Mouse (Mus musculus) hindlimb bud, embryonic 11.5 days (tissue): ENCODE measurements around the gene Tmem89.

ENCODE experiments used
- DNase-seq: peaks from one replicate; pipeline ENCODE4 v3.0.0-alpha.2; 2012; ENCODE audit warnings: low read depth, low spot score; ENCODE audit errors: extremely low spot score

Gene Tmem89

GRCm38 (mm10) chr9:108914491-108914890 is at the start of gene Tmem89:
Gene Tmem89 (plus strand): TSS chr9:108914619.
- DNase-seq = no peak

DNA sequence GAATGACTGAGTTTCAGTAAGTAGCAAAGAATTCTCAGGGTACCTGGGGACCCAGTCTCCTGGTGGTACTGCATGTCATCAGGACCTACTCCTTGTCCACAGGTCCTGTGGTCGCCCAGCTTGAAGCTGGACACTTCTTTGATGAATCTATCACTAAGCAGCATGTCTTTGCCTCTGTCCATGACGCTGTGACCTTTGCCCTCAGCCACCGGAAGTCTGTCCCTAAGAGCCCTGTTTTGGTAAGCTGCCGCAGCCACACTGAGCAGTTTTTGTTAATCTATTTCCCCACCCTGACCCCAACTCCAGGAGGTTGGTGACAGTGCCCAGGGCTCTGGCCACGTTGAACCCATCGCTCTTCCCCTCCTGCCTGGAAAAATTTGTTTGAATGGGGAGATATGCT is 2.1 kb upstream of the Tmem89 start:
- no peak for DNase-seq

- DNase-seq = no peak
Observed at GRCm38 (mm10) chr9:108913161-108913560, 1.3 kb upstream of the Tmem89 start.

DNA sequence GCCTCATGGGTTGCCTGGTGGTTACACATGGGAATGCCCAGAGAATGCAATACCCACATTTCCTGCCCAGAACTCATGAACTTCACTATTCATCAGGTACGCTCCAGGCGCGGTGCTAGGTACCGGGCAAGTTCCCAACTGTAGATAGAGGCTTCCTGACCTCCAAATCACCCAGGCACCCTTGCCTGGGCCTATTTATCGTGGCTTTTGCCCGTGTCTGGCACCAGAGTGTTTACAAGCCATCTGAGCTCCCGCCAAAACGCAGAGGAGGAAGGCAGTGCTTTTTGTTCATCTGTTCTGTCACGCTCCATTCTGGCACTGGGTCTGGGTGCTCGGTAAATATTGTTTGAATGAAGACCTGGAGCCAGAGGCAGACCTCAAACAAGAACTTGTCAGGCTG is 798 bp upstream of the Tmem89 start:
- no peak for DNase-seq

- no peak for DNase-seq
Observed at GRCm38 (mm10) chr9:108925897-108926296, 11.5 kb downstream of the Tmem89 start.

GRCm38 (mm10) chr9:108928424-108928823 is 14.0 kb downstream of the Tmem89 start:
- DNase-seq = no peak

DNA sequence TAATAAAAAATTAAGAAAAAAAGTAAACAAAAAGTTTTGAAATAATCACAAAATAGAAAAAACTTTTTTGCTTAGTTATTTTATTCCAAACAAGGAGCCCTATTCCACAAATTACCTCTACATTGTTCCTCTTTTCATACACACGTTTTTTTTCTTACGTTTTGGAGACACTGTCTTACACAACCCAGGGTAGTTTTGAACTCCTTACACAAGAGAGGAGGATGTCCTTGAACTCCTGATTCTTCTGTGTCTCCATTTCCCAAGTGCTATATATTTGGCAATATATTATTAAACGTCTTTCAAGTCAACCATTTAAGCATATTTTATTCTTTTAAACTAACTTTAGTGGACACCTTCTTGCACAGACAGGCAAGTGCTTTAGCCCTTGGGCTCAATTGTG is 21.6 kb downstream of the Tmem89 start:
- DNase-seq = no peak

DNA sequence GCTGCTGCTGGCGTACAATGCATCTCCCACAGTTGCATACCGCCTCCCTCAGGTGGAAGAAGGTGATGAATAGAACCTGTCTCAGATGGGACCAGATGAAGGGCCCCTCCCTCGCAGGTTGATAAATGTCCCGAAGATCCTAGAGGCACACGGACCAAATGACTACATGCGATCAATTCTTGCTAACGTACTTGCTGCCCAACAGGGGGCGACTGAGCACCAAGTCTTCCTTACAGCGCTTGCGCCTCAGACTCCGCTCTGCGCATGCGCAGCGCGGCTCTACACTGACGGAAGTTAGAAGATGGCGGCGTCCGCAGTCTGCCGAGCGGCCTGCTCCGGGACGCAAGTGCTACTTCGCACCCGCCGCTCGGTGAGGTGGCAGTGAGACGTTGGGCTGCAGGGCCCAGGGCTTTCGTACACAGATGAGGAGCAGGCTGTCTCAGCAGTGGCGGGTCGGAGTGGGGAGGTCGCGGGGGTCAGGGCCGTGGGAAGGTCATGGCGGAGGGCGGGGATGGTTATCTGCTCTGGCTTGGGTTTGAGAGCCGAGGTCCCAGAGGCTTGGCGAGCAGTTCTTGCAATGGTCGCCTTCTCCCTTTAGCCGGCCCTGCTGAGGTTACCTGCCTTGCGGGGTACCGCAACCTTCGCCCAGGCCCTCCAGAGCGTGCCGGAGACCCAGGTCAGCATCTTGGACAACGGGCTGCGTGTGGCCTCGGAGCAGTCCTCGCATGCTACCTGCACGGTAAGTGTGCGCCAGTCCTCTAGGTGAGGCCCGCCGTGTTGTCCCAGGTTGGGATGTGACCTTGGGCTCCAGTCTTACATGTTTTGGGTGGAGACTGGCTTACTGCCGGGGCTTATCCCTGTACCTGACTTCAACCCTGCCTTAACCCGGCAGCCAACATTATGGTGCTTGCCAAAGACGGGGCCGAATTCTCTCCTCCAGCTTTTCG is 22.3 kb downstream of the Tmem89 start, which contains the start of gene Uqcrc1:
TSS of gene Uqcrc1 (plus strand) at position 216 of the 947 bp plus-strand sequence.
- peak; percentile 100 for DNase-seq

- DNase-seq = no peak
Observed at GRCm38 (mm10) chr9:108945111-108945510, 30.7 kb downstream of the Tmem89 start.

GRCm38 (mm10) chr9:108945608-108946007 is 31.2 kb downstream of the Tmem89 start:
- DNase-seq = no peak

DNA sequence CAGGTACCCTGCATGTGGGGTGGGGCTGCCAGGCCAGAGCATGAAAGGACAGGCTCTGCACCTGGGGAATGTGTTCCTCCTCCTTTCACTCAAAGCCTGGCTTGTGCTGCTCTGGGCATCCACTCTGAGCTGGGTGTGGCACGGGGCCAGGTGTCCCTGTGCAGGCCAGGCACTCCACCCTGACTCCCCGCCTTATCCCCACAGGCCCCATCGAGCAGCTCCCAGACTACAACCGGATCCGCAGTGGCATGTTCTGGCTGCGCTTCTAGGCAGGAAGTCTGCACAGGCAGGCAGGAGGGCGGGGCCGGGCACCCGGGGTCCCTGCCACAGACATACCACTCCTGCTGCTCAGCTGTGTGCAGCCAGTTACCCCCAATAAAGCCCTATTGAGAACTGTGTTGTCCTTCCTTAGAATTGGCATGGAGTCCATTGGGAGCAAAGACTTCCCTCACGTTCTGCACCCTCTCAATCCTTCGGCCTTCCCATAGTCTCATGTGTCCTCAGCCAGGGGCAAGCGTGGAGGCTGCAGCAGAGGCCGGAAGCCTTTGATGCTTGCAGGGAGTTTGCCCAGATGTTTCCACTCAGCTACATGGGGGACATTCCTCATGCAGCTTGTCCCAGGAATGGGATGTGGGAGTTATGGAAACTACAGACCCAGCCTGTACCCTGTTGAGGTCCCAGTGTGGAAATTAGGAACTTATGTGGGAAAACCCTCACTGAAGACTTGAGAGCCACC is 35.0 kb downstream of the Tmem89 start:
- peak; percentile 44 for DNase-seq

GRCm38 (mm10) chr9:108949967-108950728 is 35.7 kb downstream of the Tmem89 start:
- DNase-seq = no peak

GRCm38 (mm10) chr9:108953081-108953636 is 38.7 kb downstream of the Tmem89 start, which contains the start of gene Col7a1:
Gene Col7a1 (plus strand): TSS chr9:108953586.
- no peak for DNase-seq

GRCm38 (mm10) chr9:108955241-108955640 is 40.8 kb downstream of the Tmem89 start:
- no peak for DNase-seq

- no peak for DNase-seq
Observed at GRCm38 (mm10) chr9:108955846-108956245, 41.4 kb downstream of the Tmem89 start.

DNA sequence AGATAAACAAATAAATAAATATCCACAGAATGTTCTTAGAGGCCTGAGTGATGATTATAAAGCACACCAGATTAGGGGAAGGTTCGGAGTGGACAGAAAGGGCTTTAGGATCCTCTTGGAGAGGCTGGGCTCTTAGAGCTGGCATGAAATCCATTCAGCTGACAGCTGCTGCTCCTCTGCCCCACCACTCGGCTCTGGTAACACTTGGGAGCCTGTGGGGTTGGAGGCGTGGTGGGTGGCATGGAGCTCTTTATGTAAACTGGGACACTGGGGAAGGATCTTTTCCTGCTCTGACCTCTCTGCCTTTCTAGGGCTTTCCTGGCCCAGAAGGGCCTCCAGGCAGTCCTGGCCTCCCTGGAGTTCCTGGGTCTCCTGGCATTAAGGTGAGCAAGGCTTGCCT is 49.2 kb downstream of the Tmem89 start:
- no peak for DNase-seq

DNA sequence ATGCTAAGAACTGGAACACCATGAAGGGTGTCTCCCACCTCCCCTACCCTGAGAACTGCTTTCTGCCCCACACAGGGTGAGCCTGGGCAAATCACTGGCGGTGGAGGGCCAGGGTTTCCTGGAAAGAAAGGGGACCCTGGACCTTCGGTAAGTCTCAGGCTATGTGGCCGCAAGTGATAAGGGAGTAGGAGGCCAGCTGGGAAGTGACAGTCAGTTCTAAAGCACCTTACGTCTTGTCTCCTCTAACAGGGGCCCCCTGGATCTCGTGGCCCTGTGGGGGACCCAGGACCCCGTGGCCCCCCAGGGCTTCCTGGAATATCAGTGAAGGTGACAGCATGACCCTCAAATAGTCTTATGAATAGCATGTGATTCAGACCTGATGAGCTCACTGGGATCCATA is 49.9 kb downstream of the Tmem89 start:
- DNase-seq = no peak
